Mouse (Mus musculus): ENCODE results near the gene Tmem185b. TPM values are rescaled to one million over a fixed set of nuclear protein-coding genes. Genes with fewer than 3 reads are reported as not detected.

Tmem185b gene
- total RNA-seq, 2 experiments from 2014 or later: 16.7 to 18.4 TPM

GRCm38 (mm10) chr1:119504260-119505062 lies 21.5 kb upstream of the Tmem185b start, which contains the start of gene Ralb:
Gene Ralb (minus strand): TSS chr1:119504794.
- intact Hi-C loops (cut with DNase I): loop anchor here (2.0 kb wide), 1 partner anchor 22 kb away; the partner anchor contains the start of gene Tmem185b
- no peak for TF ChIP-seq CTCF (IDR thresholded peaks at IDR 0.05)
- Histone ChIP-seq H3K27ac (peak within 1 kb of the TSS; percentile 92), H3K4me3 (peak within 1 kb of the TSS; percentile 93)
- peak; percentile 90 to 95 for DNase-seq (ENCODE audit: extremely low spot score in 1 of 2, low spot score in 2 of 2)

DNA sequence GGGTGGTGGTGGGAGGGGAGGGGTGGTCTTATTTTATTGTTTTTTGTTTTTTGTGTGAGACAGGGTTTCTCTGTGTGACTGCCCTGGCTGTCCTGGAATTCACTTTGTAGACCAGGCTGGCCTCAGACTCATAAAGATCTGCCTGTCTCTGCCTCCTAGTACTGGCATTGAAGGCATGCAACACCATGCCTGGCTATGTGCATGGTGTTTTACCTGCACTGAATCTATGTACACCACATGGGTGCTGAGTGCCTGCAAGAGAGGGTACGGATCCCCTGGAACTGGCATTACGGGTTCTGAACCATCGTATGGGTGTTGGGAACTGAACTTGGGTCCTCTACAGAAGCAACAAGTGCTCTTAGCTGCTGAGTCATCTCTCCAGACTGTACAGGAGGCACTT lies 20.0 kb upstream of the Tmem185b start:
- intact Hi-C loops (cut with DNase I): loop anchor here (2.0 kb wide), 1 partner anchor 21 kb away; the partner anchor contains the start of gene Tmem185b
- DNase-seq (ENCODE audit: extremely low spot score in 1 of 2, low spot score in 2 of 2): no peak

GRCm38 (mm10) chr1:119508548-119508947 lies 17.4 kb upstream of the Tmem185b start:
- H3K4me3 ChIP-seq: no peak overlapping the region
- intact Hi-C loops (cut with DNase I): no loop called here
- no peak overlapping the region for H3K27ac ChIP-seq
- no peak for DNase-seq (ENCODE audit: extremely low spot score in 1 of 2, low spot score in 2 of 2)
- no peak for TF ChIP-seq CTCF (IDR thresholded peaks at IDR 0.05)

More for the DNA sequence above, 20.0 kb upstream of the Tmem185b start:
- TF ChIP-seq CTCF (IDR thresholded peaks at IDR 0.05): no peak
- Histone ChIP-seq H3K27ac (no peak overlapping the region), H3K4me3 (no peak overlapping the region)

DNA sequence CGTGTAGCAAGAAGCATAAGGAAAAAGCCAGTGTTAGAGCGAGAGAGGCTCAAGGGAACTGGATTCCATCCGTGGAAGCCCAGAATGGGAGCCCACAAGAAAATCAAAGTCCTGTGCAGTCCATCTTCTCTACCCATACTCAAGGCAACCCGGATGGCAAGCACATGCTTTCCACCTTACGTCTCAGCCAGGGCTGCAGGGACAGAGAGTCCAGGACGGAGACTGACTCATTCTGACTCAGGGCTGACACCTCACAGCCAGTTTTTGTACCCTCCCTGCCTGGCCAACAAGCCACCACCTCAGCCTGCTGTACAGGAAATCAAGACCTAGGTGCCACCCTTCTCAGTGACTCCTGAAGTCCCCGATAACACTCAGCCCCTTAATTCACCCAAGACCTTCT lies 16.5 kb upstream of the Tmem185b start:
- intact Hi-C loops (cut with DNase I): no loop called here

DNA sequence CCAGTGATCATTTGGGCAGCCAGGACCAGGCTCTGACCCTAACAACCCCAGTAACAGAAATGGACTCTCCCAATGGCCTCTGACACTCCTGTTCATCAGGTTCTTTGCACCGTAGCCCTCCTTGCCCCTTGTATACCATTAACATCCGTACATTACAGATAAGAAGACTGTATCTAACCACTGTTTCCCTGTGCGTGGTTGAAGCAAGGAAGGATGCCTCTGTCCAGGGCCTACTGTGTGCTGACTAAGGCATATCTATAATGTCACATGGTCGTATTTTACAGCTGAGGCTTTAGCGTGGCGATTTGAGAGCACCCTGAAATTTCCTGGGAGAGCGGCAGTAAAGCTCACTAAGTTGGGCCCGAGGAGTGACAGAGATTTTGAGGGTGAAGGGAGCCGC lies 15.6 kb upstream of the Tmem185b start:
- Histone ChIP-seq H3K27ac (no peak overlapping the region), H3K4me3 (no peak overlapping the region)
- no peak for DNase-seq (ENCODE audit: extremely low spot score in 1 of 2, low spot score in 2 of 2)
- no peak for TF ChIP-seq CTCF (IDR thresholded peaks at IDR 0.05)
- intact Hi-C loops (cut with DNase I): no loop called here

More for the DNA sequence above, 16.5 kb upstream of the Tmem185b start:
- DNase-seq (ENCODE audit: extremely low spot score in 1 of 2, low spot score in 2 of 2): no peak
- no peak overlapping the region for H3K27ac ChIP-seq
- no peak overlapping the region for H3K4me3 ChIP-seq
- no peak for TF ChIP-seq CTCF (IDR thresholded peaks at IDR 0.05)

DNA sequence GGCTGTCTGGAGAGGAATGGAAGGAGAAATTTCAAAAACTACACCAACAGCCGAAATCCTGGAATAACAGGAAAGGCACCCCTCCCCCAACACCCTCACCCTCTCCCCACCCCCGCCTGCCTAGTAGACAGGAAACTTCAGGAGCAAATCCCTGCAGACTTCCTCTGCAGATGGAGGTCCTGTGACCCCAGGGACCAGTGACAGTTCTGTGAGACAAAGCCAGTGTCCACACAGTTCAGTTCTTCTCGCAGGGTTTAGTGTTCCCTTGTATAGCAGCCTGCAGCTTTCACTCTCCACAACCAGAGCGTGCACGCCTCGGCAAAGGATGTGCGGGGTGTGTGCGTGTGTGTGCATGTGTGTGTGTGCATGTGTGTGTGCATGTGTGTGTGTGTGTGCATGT lies 15.1 kb upstream of the Tmem185b start:
- intact Hi-C loops (cut with DNase I): no loop called here
- no peak for DNase-seq (ENCODE audit: extremely low spot score in 1 of 2, low spot score in 2 of 2)
- H3K4me3 ChIP-seq: no peak overlapping the region
- no peak overlapping the region for H3K27ac ChIP-seq
- TF ChIP-seq CTCF (IDR thresholded peaks at IDR 0.05): no peak

DNA sequence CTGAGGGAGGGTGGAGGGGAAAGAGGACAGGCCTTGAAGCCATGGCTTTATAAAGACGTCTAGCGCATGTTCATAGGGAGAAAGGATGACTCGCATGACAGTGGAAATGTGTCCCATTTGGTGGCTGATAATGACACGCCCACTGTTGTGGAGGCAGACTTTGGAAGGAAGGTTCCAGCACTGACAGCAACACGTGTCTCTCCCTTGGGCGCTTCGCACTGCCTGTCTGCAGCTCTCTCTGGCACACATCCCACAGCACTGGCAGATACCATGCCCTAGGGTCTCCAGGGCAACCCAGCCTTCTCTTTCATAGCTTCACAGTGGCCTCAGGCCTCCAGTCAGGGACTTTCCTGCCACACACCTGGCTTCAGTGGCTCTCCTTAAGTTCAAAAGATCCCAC lies 7.9 kb upstream of the Tmem185b start:
- TF ChIP-seq CTCF (IDR thresholded peaks at IDR 0.05): no peak
- no peak for DNase-seq (ENCODE audit: extremely low spot score in 1 of 2, low spot score in 2 of 2)
- intact Hi-C loops (cut with DNase I): no loop called here
- H3K27ac ChIP-seq: no peak overlapping the region
- no peak overlapping the region for H3K4me3 ChIP-seq

DNA sequence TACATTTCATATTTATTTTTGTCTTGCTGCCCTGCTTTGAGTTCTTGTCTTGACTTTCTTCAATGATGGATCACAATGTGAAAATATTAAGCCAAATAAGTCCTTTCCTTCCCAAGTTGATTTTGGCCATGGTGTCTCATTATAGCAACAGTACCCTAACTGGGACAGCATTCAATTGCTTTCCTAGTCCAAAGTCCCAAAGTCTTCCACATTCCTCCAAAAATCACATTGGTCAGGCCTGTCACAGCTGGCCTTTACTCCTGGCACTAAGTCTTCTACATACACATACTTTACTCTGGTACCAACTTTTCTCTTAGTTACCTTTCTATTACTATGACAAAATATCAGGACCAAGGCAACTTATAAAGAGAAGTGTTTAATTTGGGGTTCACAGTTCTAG lies 7.2 kb upstream of the Tmem185b start:
- TF ChIP-seq CTCF (IDR thresholded peaks at IDR 0.05): no peak
- H3K27ac ChIP-seq: no peak overlapping the region

GRCm38 (mm10) chr1:119519286-119519685 lies 6.7 kb upstream of the Tmem185b start:
- no peak for TF ChIP-seq CTCF (IDR thresholded peaks at IDR 0.05)
- intact Hi-C loops (cut with DNase I): no loop called here
- Histone ChIP-seq H3K27ac (no peak overlapping the region), H3K4me3 (no peak overlapping the region)
- no peak for DNase-seq (ENCODE audit: extremely low spot score in 1 of 2, low spot score in 2 of 2)

More for the DNA sequence above, 7.2 kb upstream of the Tmem185b start:
- DNase-seq (ENCODE audit: extremely low spot score in 1 of 2, low spot score in 2 of 2): no peak
- intact Hi-C loops (cut with DNase I): no loop called here
- no peak overlapping the region for H3K4me3 ChIP-seq

- no peak overlapping the region for H3K27ac ChIP-seq
- intact Hi-C loops (cut with DNase I): no loop called here
- DNase-seq (ENCODE audit: extremely low spot score in 1 of 2, low spot score in 2 of 2): no peak
- TF ChIP-seq CTCF (IDR thresholded peaks at IDR 0.05): no peak
- no peak overlapping the region for H3K4me3 ChIP-seq
Measured at GRCm38 (mm10) chr1:119521029-119521428, 4.9 kb upstream of the Tmem185b start.

GRCm38 (mm10) chr1:119521681-119522080 lies 4.3 kb upstream of the Tmem185b start:
- no peak for TF ChIP-seq CTCF (IDR thresholded peaks at IDR 0.05)
- H3K4me3 ChIP-seq: no peak overlapping the region
- intact Hi-C loops (cut with DNase I): no loop called here
- DNase-seq (ENCODE audit: extremely low spot score in 1 of 2, low spot score in 2 of 2): no peak
- H3K27ac ChIP-seq: no peak overlapping the region

- H3K4me3 ChIP-seq: no peak overlapping the region
- no peak overlapping the region for H3K27ac ChIP-seq
- intact Hi-C loops (cut with DNase I): no loop called here
- no peak for TF ChIP-seq CTCF (IDR thresholded peaks at IDR 0.05)
- DNase-seq (ENCODE audit: extremely low spot score in 1 of 2, low spot score in 2 of 2): no peak
Measured at GRCm38 (mm10) chr1:119522726-119523125, 3.2 kb upstream of the Tmem185b start.

DNA sequence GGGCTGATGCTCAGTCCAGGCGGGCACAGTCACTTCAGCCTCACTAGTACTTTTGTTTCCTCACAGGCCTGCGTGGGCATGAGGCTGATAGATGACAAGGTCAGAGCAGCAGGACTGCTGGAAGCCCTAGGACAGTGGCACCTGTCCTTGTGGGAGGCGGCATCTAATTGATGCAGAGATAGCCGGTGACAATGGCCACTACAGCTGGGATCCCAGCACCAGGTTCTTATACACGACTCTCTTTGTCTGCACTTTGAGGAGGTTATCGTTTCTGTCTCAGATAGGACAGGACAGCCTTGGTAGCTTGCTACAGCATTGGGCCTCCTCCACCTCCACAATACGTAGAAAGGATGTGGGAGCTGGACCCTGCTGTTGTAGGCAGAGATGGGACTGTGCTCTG lies 2.6 kb upstream of the Tmem185b start:
- Histone ChIP-seq H3K4me3 (no peak overlapping the region), H3K27ac (no peak overlapping the region)
- DNase-seq (ENCODE audit: extremely low spot score in 1 of 2, low spot score in 2 of 2): no peak
- intact Hi-C loops (cut with DNase I): no loop called here
- TF ChIP-seq CTCF (IDR thresholded peaks at IDR 0.05): no peak

All from left cerebral cortex, adult 2 months (tissue).